Mouse (Mus musculus) natural killer cell, adult 2 months (primary cell): Measurements from ENCODE around the gene Rmi2.

Experiments
- DNase-seq, 2 experiments: peaks; one replicate each; pipeline ENCODE4 v3.0.0; 2022; ENCODE audit warnings: low spot score in 2 of 2

The Rmi2 gene

DNA sequence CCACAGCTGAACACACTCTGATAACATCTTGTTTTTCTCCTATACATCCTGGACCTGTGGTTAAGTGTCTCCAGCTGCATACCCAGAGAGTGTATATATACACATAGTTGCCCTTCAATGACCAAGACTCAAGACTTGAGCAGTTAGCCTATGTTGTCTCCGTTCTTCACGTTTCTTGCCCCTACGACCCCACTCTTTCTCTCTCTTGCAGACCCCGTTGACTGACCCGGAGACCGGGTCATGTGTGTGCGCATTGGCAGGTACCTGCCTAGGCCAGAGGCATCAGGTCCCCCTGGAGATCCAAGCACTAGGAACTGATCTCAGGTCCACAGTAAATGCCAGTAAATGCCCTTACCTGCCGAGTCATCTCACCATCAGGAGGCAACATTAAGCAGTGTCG lies 7.6 kb upstream of the Rmi2 start:
- no peak for DNase-seq

DNA sequence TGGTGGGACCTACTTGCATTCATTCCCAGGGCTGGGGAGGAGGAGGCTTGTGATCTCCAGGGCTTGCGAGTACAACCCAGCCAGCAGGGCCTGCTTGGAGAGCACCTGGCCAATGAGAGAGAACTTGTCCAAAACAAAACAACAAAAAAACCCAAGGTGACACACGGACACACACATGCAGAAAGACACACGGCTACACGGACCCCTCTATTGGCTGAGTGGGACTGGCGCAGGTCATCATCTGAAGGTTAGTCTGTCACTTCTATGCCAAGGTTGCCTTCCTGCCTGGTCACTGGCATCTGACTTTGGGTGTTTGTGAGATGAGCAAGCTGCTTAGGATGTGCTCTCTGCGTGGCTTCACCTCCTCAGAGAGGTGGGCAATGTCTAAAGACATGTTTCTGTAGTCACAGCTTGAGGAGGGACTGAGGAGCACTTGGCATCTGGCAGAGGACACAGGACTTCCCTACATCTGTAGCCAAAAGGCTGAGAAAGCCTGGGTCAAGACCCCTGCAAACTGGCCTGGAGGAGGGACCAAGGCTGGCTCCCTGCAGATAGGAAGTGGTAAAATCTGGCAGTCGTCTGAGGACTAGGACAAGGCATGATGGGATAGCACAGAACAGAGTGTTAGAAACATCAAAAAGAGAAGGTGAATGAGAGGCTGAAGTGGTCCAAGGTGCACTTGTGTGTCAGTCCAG lies 6.9 kb upstream of the Rmi2 start:
- DNase-seq: no peak

DNA sequence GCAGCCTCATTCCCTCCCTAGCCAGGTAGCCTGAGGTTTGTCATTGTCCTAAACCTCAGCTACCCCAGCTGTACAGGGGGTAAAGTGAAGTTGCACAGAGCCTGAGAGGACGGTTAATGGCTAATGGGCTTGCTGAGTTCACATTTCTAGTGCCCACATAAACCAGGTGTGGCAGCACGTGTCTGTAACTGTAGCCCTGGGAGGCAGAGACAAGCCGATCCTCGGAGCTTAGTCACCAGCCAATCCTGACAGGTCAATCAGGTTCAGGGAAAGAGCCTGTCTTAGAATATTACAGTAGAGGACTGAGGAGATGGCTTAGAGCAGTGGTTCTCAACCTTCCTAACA lies 6.4 kb upstream of the Rmi2 start:
- DNase-seq: no peak

DNA sequence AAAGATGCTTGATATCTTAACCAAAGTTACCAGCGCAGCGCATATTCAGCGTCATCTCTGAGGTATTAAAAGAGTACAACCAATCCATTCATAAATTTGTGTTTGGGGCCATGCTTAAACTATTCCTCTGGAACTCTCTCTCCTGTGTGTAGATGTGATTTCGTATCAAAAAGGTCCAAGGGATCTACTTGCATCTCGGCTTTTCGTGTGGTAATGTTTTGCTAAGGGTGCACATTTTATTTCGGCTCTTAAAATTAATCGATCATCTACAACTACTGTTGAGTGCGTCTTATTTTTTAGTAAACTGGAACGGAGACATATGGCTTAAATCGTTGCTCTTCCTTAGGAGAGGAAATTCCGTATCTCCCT lies 333 bp upstream of the Rmi2 start:
- no peak for DNase-seq

DNA sequence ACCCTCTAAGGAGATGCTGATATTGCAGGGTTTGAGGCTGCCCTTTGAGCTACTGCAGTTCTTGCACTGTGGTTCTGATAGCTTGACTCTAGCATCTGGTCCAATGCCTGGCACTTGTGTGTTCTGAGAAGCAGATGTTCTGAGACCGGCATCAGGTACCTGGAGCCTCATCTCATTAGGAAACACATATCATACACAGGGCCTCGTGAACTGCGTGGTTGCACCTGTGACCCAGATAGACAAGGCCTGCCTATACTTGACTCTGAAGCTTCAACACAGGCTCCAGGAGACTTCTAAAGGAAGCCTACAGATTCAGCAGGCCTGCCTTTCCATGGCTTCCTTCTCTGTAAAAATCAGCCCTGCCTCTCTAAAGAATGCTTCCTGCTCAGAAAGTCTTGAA lies 1.5 kb downstream of the Rmi2 start:
- DNase-seq: no peak

DNA sequence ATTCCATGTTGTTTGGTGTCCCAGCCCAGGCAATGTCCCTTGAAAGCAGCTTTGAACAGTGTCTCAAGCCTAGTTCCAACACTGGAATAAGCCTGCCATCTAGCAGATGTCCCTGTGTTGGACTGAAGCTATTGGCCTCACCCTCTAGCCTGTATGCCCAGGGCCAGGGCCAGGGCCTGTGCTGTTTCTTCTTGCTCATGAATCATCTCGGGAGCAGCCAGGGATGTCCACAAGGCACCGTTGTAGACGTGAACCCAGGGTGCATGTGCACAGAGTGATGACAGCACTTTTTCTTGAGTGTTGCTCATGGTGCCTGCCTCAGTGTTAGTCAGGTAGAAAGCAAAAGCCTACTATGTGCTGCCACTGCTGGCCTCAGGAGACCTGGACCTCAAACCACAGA lies 2.4 kb downstream of the Rmi2 start:
- DNase-seq: no peak

DNA sequence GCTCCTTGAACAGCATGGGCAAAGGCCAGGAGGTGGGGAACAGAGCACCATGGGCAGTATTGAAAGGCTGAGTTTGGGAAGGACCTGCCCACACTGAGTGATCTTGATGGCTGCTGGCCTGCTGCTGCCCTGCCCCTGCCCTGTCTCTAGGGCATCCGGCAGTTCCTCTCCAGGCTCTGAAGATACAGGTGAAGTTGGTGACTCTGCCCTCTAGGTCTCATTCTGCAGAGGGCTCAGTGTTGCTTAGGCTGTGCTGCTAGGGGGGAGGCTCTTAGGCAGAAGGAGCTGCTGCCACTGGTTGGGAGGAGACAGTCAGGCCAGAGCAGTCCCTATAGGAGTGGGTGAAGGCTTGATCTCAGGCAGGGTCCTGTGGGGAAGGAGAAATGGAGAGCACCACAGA lies 3.0 kb downstream of the Rmi2 start:
- DNase-seq: no peak

DNA sequence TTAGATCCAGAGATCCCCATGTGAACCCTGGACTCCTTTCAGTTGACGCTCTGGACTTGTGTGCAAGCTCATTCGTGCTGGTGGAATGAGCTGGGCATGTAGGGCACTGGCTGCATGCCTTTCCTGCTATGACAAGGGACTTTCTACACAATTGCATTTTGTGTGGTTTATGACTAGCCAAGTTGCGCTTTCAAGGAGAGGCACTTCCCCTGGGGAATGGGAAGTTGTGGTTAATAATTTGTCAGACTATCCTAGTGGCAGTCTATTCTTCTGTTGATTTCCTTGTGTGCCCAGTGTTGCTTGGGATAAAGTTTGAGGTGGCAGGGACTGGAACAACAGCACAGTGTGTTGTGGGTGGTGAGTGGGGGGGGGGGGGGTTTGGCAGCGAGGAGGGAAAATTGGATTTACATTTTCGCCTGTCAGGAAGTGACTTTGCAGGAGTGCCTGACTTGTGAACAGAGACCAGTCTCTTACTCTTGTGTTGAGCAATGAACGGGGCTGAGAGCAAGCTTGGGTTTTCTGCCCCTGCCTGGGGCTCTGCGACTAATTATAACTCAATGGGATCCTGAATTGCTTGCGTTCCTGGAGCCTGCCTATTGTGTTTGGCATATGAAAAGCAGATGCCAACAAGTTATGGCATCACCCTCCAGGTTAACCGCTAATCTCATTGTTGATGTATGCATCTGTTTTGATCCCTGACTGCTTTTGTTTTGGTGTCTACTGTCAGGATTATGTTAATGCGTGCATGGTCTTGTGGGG lies 3.8 kb downstream of the Rmi2 start:
- no peak for DNase-seq

DNA sequence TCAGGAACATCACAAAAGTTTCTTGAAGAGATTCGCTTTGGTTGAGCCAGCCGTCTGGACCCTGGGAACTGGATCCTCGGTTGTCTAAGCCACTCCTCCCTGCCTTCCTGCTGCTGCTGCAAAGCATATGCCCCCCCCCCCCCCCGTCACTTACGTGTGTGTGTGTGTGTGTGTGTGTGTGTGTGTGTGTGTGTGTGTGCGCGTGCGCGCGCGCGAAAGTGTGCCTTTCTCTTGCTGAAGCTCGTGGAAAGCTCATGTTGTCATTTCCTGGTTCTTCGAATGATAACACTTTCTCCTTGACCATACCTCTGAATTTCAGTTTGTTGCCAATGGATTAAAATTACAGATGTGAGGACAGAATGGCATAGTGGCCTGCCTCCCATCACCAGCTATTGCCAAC lies 5.2 kb downstream of the Rmi2 start:
- DNase-seq: no peak

DNA sequence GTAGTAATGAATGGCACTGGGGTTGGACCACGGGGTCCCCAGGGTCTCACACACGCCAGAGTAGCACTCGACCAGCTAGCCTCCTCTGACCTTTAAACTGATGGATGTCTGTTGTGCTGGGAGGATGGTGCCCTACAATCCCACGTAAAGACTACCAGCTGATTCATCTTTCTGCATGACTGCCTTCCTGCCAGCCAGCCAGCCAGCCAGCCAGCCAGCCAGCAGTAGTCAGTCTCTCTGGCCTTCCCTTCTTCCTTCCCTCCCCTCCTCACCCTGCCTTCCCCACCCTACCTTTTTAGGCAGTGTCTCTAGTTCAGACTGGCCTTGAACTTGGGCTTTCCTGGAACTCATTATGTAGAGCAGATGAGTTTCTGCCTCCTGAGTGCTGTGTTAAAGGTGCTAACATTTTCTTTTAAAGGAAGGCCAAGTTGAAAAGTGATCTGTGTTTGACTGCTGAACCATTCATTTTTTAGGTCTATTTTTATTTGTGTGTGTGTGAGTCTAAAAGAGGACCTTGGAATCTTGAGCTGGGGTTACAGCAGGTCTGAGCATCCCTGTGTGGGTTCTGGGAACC lies 7.5 kb downstream of the Rmi2 start:
- no peak for DNase-seq

DNA sequence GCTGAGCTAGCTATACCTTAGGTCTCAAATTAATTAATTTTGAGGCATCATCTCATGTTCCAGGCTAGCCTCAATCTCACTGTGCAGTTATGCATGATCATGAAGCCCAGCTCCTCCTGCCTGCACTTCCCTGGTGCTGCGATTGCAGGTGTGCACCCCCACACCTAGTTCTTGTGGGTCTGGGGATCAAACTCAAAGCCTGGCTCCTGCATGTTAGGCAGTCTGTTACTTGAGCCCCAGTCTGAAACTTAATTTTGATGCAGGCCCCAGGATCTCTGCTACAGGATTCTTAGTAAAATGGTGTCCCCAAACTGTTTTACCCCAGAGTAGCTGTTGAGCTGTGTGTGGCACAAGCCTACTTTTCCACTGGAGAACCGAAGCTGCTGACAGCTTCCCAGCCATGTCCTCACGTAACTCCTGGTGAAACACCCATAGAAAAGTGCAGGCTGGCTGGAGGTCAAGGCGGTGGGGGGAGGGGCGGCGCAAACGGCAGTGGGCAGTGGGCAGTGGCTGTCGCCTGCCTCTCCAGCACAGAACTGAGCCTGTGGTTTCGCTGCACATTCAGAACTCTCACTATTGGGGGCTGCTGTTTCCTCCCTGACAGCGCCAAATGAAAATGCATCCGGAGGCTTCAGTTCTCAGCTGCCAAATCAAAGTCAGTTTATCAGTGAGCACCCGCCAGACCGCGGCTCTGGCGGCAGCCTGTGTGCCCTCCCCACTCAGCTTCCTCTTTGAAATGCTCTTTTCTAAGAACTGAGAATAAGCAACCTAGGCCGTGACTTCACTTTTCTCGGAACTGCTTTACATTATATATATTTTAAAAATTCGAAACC lies 8.8 kb downstream of the Rmi2 start:
- peak; percentile 64 to 68 for DNase-seq

DNA sequence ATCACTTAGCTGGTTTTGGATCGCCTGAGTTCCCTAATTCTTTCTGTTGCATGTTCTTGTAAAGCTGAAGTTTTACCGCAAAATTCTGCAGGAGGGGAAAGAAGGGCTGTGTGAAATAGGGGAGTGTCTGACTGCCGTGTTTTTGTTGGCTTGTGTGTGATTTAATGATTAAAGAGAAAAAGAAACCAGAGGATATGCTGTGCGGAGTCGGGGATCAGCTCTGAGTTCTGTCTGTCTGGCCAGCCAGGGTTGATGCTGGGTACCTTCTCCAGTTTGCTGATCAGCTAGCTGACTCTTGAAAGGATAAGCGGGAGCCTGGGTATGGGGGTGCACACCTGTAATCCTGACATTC lies 9.4 kb downstream of the Rmi2 start:
- no peak for DNase-seq

DNA sequence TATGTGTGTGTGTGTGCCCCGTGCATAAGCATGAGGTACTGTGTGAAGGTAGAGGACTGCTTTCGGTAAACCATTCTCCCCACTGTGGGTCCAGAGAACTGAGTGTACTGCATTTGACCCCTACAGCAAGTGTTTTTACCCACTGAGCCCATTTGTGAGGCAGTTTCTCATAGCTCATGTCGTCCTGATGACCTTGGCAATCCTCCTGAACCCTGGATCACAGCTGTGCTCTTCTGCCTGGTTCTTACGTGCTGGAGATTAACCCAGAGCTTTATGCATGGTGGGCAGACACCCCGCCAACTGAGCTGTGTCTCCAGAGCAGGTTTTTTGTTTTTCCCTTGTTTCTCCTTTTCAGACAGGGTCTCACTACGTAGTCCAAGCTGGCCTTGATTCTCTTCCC lies 11.1 kb downstream of the Rmi2 start:
- DNase-seq: no peak

DNA sequence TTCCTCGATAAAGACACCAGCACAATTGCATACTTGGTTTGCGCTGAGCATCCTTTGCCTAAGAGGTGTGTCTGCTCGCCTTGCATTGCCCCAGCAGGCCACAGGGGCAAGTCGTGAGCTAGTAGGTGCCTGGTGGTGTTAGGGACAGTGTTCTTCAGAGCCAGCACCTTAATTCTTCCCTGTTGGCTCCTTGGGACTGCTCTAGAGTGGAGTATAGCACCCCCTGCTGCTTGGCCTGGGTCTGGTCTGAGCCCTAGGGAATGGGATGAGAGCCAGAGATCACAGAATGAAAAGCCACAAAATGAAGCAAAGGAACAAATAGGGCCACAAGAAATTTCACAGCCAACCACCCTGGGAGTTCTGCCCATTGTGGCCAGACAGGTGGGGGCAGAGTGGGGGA lies 11.6 kb downstream of the Rmi2 start:
- peak in 1 of 2 experiments; percentile 42 for DNase-seq

DNA sequence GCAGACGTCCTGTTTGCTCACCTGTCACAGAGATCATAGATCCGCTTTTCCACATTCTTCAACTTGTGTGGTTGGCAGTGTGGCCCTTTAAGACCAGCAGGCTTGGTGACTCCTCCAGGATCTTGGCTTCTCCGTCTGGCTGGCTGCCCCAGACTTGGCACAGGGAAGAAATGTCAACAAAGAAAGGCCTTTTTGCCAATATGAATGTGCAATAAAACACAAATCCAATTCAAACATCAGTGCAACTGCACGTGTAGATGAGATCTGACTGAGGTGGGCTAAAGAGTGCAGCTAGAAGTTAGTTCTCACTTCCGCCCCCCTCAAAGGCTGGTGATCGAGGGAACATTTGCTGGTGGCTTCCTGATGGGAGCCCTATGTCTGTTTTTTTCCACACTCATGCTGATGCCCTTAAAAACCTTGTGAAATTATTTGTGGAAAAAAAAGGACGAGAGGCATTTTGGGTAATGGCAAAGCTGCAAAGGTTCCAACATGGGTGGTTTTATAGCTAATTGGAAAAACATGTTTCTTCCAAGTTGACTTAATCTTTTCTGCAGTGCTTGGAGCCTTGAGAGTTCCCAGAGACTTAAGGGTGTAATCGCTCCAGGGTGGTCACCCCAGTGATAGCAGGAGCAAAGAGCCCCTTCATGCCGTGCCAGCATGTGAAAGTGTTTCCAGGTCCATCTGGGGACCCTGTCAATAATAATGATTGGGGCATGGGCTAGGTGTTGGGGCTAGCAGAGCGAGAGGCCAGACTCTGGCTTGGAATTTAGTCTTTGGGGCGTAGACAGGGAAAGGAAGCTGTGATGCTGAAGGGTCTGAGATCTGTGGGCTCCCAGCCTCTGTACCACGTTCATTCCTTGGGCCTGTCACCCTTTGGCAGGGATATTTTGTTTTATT lies 15.4 kb downstream of the Rmi2 start:
- DNase-seq: no peak

DNA sequence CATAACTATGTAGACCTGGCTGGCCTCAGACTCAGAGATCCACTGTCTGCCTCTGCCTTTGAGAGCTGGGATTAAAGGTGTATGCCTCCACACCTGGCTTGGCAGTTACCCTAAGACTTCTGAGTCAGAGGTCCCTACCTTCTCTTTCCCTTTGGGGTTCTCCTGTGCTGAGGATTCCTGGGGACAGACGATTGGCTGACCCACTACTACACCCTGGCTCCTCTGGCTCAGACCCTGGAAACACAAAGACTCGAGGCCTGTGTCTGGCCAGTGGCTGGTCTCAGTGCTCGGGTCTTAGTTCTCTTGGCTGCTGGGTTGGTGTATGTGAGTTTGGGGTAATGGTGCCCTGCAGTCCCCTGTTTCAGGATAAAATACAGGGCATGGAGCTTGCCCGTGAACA lies 16.0 kb downstream of the Rmi2 start:
- no peak for DNase-seq

DNA sequence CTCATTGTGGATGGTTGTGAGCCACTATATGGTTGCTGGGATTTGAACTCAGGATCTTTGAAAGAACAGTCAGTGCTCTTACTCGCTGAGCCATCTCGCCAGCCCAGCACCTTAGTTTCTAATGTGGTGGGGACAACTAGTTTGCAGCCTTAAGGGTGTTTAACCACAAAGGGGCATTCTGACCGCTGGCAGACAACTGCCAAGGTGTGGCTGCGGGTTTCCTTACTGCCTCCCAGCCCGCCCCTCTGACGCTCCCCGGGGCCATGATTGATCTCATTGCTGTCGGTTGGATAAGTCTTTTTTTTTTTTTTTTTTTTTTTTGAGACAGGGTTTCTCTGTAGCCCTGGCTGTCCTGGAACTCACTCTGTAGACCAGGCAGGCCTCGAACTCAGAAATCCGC lies 17.4 kb downstream of the Rmi2 start:
- peak; percentile 57 to 74 for DNase-seq

DNA sequence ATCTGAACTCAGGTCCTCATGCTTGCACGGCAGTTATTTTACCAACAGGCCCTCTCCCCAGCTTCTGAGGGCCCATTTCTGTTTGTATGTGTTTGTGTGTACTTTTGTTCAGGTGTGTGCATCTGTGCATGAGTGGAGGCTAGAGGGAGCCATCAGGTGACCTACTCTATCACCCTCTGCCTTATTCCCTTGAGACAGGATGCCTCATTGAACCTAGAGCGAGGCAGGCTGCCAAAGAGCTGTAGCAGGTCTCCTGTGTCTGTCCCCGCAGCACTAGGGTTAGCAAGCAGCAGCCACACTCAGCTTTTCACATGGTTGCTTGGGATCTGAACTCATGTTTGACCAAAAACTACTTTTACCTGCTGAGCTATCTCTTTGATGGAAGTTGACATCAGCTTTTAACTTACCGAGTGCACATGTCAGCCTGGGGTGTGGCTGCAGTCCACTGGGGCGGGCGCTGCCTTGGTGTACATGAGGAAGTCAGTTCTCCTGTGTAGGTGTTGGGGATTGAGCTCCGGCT lies 24.9 kb downstream of the Rmi2 start:
- DNase-seq: peak in 1 of 2 experiments; percentile 51

DNA sequence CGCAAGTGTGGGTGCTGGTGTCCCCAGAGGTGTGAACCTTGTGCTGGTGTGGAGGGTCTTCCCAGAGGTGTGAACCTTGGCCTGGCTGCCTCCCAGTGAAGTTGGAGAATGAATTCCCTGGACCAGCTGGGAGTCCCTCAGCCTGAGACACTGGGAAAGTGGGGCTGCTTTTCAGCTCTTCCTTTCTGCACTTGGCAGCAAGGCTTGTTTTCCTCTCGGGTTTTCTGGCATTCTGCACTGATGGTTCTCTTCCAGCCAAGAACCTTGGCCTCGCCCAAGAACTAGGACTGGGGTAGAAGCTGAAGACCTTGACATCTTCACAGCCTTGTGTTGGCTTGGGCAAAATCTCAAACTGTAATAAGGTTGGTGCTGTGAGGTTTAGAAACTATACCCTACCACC lies 26.5 kb downstream of the Rmi2 start:
- DNase-seq: no peak

DNA sequence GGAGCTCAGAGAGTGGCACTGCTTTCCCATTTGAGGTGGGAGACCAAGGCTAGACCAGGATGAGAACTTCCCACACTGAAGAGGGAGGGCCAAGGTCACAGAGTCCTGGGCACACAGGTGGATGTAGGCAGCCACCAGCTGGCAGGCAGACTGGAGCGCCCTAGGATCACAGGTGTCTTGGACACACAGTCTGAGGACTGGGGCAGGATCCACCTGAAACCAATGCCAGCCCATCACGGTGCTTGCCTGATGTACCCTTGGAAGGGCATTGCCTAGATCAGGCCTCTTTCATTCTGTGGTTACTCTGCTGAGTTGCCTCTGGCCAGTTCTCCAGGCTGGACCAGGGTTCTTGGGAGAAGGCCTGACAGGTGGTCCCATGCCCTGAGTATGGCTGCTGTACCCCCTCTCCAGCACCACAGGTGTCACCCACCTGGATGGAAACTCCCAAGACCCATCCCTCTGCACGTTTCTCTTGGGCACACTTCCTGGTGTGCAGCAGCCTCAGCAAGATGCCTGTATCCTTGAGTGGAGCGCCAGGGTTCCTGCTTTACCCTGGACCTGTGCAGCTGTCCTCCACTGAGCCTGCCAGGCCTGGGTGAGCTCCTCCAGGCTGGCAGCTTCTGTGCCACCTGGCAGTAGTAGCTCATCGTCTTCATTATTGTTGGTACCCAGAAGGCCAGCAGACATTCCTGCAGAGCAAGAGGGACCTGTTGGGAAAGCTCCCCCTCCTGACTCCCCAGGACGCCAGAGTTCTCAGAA lies 30.2 kb downstream of the Rmi2 start:
- DNase-seq: no peak

DNA sequence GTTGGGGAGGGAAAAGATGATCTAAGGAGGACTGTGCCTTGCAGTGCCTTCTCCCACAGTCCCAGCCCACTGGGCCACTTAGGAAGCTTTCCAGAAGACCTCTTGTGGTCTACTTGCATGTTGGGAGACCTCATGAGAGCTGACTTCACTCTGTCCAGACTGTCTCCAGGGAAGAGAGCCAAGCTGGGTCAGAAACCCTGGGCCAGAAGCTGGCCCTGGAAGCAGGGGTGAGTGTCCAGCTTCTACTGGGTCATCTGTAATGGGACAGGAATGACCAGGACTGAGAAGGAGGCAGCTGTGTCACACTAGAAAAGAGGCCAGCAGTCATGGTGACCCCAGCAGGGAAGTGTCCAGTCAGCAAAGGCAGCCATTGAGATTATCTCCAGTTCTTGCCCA lies 30.7 kb downstream of the Rmi2 start:
- DNase-seq: no peak
